Comparison of ENCODE assay signal across 13 mouse cellular contexts in the genomic region with DNA sequence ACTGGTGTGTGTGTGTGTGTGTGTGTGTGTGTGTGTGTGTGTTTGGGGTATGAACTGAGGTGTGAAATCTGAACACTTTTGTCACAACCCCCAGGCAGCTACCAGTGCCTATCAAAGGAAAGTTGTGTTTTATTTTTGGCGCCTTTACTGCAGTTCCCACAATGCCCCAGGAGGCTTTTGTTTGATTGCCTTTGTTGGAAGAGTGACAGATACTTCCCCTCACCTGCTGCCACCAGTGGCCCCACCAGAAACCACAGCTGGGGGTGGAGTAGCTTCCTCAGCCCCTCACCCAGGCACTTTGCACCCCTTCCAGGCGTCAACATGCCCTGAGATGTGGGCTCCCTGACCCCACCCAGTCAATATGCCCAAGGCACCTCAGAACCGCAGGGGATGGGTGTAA. TPM values are rescaled to one million over a fixed set of nuclear protein-coding genes. Genes with fewer than 3 reads are reported as not detected.
DNase-seq lines count a peak whose midpoint lies in the region; ATAC-seq and TF ChIP-seq lines count a peak whose summit lies in the region.
"Had no signal": no experiment of that assay in that cellular context is flagged by ENCODE, and none has a peak within 500 bp of the region (broad histone marks: within the 10 kb centered on the region; RNA-seq: fewer than 3 reads in every experiment).

No protein-coding gene starts in this region.

- no peaks in the 10 kb centered on the region for H3K36me3 ChIP-seq in midbrain, embryonic 10.5 days
- H3K36me3 ChIP-seq in midbrain, embryonic 13.5 days = no peaks in the 10 kb centered on the region
- no peaks in the 10 kb centered on the region for H3K36me3 ChIP-seq in limb, embryonic 12.5 days
- no peaks in the 10 kb centered on the region for H3K36me3 ChIP-seq in heart, embryonic 11.5 days (ENCODE audit: control insufficient read depth, insufficient read depth, low read length)
- H3K36me3 ChIP-seq: neural tube, embryonic 13.5 days had no signal

- no peak for DNase-seq in midbrain, embryonic 10.5 days (ENCODE audit: low spot score)
- peak; percentile 90 for DNase-seq in thymus, postnatal 25 days
- no peak for DNase-seq in left cerebral cortex, postnatal 10 days (ENCODE audit: extremely low spot score in 1 of 2, low spot score in 2 of 2)
- no peak for DNase-seq in urinary bladder, adult 2 months (ENCODE audit: low spot score)
- DNase-seq: gastrocnemius, postnatal 25 days; right cerebral cortex, postnatal 14 days had no signal

- H3K9ac ChIP-seq in midbrain, embryonic 13.5 days (replicated peaks) = no peak overlapping the region
- no peak overlapping the region for H3K9ac ChIP-seq in limb, embryonic 12.5 days (replicated peaks)
- no peak overlapping the region for H3K9ac ChIP-seq in heart, embryonic 11.5 days (ENCODE audit: low read depth, low read length)
- H3K9ac ChIP-seq: forebrain, embryonic 13.5 days; neural tube, embryonic 13.5 days had no signal

- no peak overlapping the region for H3K4me3 ChIP-seq in midbrain, embryonic 10.5 days
- no peak overlapping the region for H3K4me3 ChIP-seq in midbrain, embryonic 13.5 days (replicated peaks)
- no peak overlapping the region for H3K4me3 ChIP-seq in bone marrow, adult 2 months (replicated peaks; ENCODE audit: control insufficient read depth, low read depth, low read length)
- no peak overlapping the region for H3K4me3 ChIP-seq in limb, embryonic 12.5 days (replicated peaks)
- no peak overlapping the region for H3K4me3 ChIP-seq in heart, embryonic 11.5 days (ENCODE audit: low read depth, low read length)
- H3K4me3 ChIP-seq: forebrain, embryonic 13.5 days; neural tube, embryonic 13.5 days had no signal

- no peak for TF ChIP-seq POLR2A in bone marrow, adult 2 months (IDR thresholded peaks at IDR 0.05; ENCODE audit: borderline replicate concordance, control insufficient read depth, low read depth, low read length)

- no peak for TF ChIP-seq CTCF in bone marrow, adult 2 months (IDR thresholded peaks at IDR 0.05; ENCODE audit: control insufficient read depth, insufficient read depth, low read length)

- no peaks in the 10 kb centered on the region for H3K9me3 ChIP-seq in midbrain, embryonic 10.5 days (replicated peaks)
- H3K9me3 ChIP-seq in midbrain, embryonic 13.5 days = no peaks in the 10 kb centered on the region
- H3K9me3 ChIP-seq in limb, embryonic 12.5 days = no peaks in the 10 kb centered on the region
- no peaks in the 10 kb centered on the region for H3K9me3 ChIP-seq in heart, embryonic 11.5 days (replicated peaks; ENCODE audit: control insufficient read depth, low read length)
- H3K9me3 ChIP-seq: forebrain, embryonic 13.5 days; neural tube, embryonic 13.5 days had no signal

- H3K4me1 ChIP-seq in midbrain, embryonic 10.5 days = peaks cover 49% of the 10 kb centered on the region
- peaks cover 20% of the 10 kb centered on the region for H3K4me1 ChIP-seq in midbrain, embryonic 13.5 days (replicated peaks)
- no peaks in the 10 kb centered on the region; the same call in none of the 2 replicates for H3K4me1 ChIP-seq in bone marrow, adult 2 months (ENCODE audit: control insufficient read depth, insufficient read depth, low read length)
- H3K4me1 ChIP-seq in limb, embryonic 12.5 days (replicated peaks) = peaks cover 63% of the 10 kb centered on the region
- peaks cover 24% of the 10 kb centered on the region for H3K4me1 ChIP-seq in heart, embryonic 11.5 days (ENCODE audit: control insufficient read depth, insufficient read depth, low read length)

- intact Hi-C loops in left cerebral cortex, postnatal 10 days (cut with DNase I) = no loop called here

- H3K27ac ChIP-seq in midbrain, embryonic 10.5 days (replicated peaks) = peak overlapping the region; percentile 55
- H3K27ac ChIP-seq in midbrain, embryonic 13.5 days = no peak overlapping the region
- H3K27ac ChIP-seq in bone marrow, adult 2 months (ENCODE audit: control insufficient read depth, insufficient read depth, low read depth, low read length, poor library complexity) = peak overlapping the region; percentile 18; the same call in 1 of the 2 replicates
- H3K27ac ChIP-seq in limb, embryonic 12.5 days = peak overlapping the region; percentile 1
- no peak overlapping the region for H3K27ac ChIP-seq in heart, embryonic 11.5 days (ENCODE audit: low read depth, low read length)
- H3K27ac ChIP-seq: forebrain, embryonic 13.5 days; neural tube, embryonic 13.5 days had no signal

- no peak for ATAC-seq in midbrain, embryonic 13.5 days
- ATAC-seq in limb, embryonic 12.5 days (ENCODE audit: insufficient number of reproducible peaks, insufficient read depth, low FRiP score, low TSS enrichment, low read depth) = no peak
- no peak for ATAC-seq in heart, embryonic 11.5 days (replicated peaks; ENCODE audit: insufficient number of reproducible peaks, low FRiP score, low TSS enrichment)
- ATAC-seq: forebrain, embryonic 13.5 days had no signal

- H3K4me2 ChIP-seq in midbrain, embryonic 13.5 days (replicated peaks) = no peak overlapping the region
- no peak overlapping the region for H3K4me2 ChIP-seq in limb, embryonic 12.5 days
- H3K4me2 ChIP-seq in heart, embryonic 11.5 days = no peak overlapping the region
- H3K4me2 ChIP-seq: forebrain, embryonic 13.5 days; neural tube, embryonic 13.5 days had no signal

- no peaks in the 10 kb centered on the region for H3K27me3 ChIP-seq in midbrain, embryonic 10.5 days (ENCODE audit: low read depth, poor library complexity, severe bottlenecking)
- no peaks in the 10 kb centered on the region for H3K27me3 ChIP-seq in midbrain, embryonic 13.5 days
- H3K27me3 ChIP-seq in limb, embryonic 12.5 days = no peaks in the 10 kb centered on the region
- no peaks in the 10 kb centered on the region for H3K27me3 ChIP-seq in heart, embryonic 11.5 days (ENCODE audit: control insufficient read depth, insufficient read depth, low read length)
- H3K27me3 ChIP-seq: forebrain, embryonic 13.5 days; neural tube, embryonic 13.5 days had no signal

- WGBS in midbrain, embryonic 10.5 days = 61% methylated on average over 3 of the region's 3 CpGs
- 56% methylated on average over 3 of the region's 3 CpGs for WGBS in midbrain, embryonic 13.5 days
- 10% methylated on average over 3 of the region's 3 CpGs for WGBS in bone marrow, adult 2 months
- WGBS in limb, embryonic 12.5 days = 42% methylated on average over 3 of the region's 3 CpGs
- WGBS in heart, embryonic 11.5 days (ENCODE audit: insufficient replicate concordance) = 51% methylated on average over 3 of the region's 3 CpGs

RNA-seq across cellular contexts. Expression of gene Ccr7, which starts 18.5 kb away (rescaled TPM):
- polyA plus RNA-seq in midbrain, embryonic 10.5 days (2016; fragmentation: Nextera tagmentation; extraction: Ambion mirVana) = 0.14 TPM in 1 of 2 replicates, not detected in the other
- not detected in 2 replicates for polyA plus RNA-seq in midbrain, embryonic 13.5 days (2015; fragmentation: Nextera tagmentation; extraction: Ambion mirVana)
- 1.5 and 9.7 TPM in 2 replicates for polyA plus RNA-seq in bone marrow, adult 2 months (2011; ENCODE audit: insufficient read depth, insufficient read length, low replicate concordance, missing spikeins)
- polyA plus RNA-seq in limb, embryonic 12.5 days (2016; fragmentation: Nextera tagmentation; extraction: Ambion mirVana) = 0.40 and 0.49 TPM in 2 replicates
- total RNA-seq in left cerebral cortex, postnatal 10 days (2021) = not detected
- 1.0 and 1.3 TPM in 2 replicates for polyA plus RNA-seq in urinary bladder, adult 2 months (2012; rRNA removed)
- polyA plus RNA-seq in heart, embryonic 11.5 days (2014; fragmentation: Nextera tagmentation; extraction: Ambion mirVana) = 0.21 and 0.36 TPM in 2 replicates
- total RNA-seq: gastrocnemius, postnatal 25 days; layer of hippocampus, adult 18-20 months had no signal
- polyA plus RNA-seq: forebrain, embryonic 13.5 days; neural tube, embryonic 13.5 days had no signal

RNA-seq across cellular contexts. Expression of gene Tns4, which starts 47.3 kb away (rescaled TPM):
- 0.55 and 0.84 TPM in 2 replicates for polyA plus RNA-seq in midbrain, embryonic 10.5 days (2016; fragmentation: Nextera tagmentation; extraction: Ambion mirVana)
- 0.10 and 0.16 TPM in 2 replicates for polyA plus RNA-seq in midbrain, embryonic 13.5 days (2015; fragmentation: Nextera tagmentation; extraction: Ambion mirVana)
- polyA plus RNA-seq in bone marrow, adult 2 months (2011; ENCODE audit: insufficient read depth, insufficient read length, low replicate concordance, missing spikeins) = not detected in 2 replicates
- 0.65 and 0.73 TPM in 2 replicates for polyA plus RNA-seq in limb, embryonic 12.5 days (2016; fragmentation: Nextera tagmentation; extraction: Ambion mirVana)
- under 1 TPM in 1 of 2 experiments, not detected in 1; 0.51 TPM for total RNA-seq in left cerebral cortex, postnatal 10 days (2021)
- 26.0 and 28.6 TPM in 2 replicates for polyA plus RNA-seq in urinary bladder, adult 2 months (2012; rRNA removed)
- 0.13 TPM in 1 of 2 replicates, not detected in the other for polyA plus RNA-seq in heart, embryonic 11.5 days (2014; fragmentation: Nextera tagmentation; extraction: Ambion mirVana)
- polyA plus RNA-seq: forebrain, embryonic 13.5 days had no signal

Comparison
In these comparisons a context has a peak if more than half of its experiments do, and no peak if none do; other contexts are left out.
1. H3K27ac ChIP-seq: peak in midbrain, embryonic 10.5 days (single experiment), bone marrow, adult 2 months (single experiment) and limb, embryonic 12.5 days (single experiment); none in midbrain, embryonic 13.5 days (single experiment) and heart, embryonic 11.5 days (single experiment).
2. RNA of gene Tns4, which starts 47.3 kb away (polyA plus RNA-seq): 26.0 to 28.6 TPM in urinary bladder, adult 2 months; 0.55 to 0.84 TPM in midbrain, embryonic 10.5 days, 0.65 to 0.73 TPM in limb, embryonic 12.5 days, 0.10 to 0.16 TPM in midbrain, embryonic 13.5 days, 0.13 TPM in heart, embryonic 11.5 days and not detected in bone marrow, adult 2 months; every median in the first group is over 10 times any median in the second.